ENCODE assay signal across 8 mouse cellular contexts in the genomic region with DNA sequence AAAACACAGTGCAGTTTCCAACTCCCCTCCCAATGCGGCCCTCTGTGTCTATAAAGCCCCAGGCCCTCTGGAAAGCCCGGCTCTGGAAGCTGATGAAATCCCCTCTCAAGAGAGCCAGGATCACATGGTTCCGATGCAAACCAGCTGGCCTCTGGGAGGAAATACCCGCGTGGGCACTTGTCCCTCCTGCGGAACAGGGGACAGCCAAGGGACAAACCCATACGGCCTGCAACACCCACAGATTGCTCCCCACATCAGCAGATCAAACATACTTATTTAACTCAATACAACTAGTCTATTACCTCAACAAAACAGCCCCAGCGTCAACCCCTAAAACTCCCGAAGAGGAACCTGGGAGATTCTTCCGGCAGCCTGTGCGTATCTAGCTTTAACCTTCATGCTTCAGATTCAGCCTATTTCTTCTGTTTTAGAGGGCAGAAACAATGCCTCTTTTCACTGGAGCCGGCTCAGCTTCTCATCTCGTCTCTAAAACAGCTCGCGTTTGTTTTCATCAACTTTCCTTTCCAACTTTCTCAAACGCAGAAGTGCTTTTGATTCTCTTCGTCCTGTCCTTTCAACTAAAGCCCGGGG. TPM values are rescaled to one million over a fixed set of nuclear protein-coding genes. Genes with fewer than 3 reads are reported as not detected.
A peak's percentile ranks its signal among the peaks of the same experiment; 100 is the strongest.
DNase-seq lines count a peak whose midpoint lies in the region; ATAC-seq and TF ChIP-seq lines count a peak whose summit lies in the region.

No protein-coding gene starts in this region.

- peak overlapping the region; percentile 85 for H3K4me3 ChIP-seq in spleen, adult 2 months (ENCODE audit: extremely low read depth, insufficient read depth, insufficient read length)
- H3K4me3 ChIP-seq in forebrain, embryonic 11.5 days (ENCODE audit: low read depth, low read length): peak overlapping the region; percentile 61
- H3K4me3 ChIP-seq in hindbrain, embryonic 15.5 days: peak overlapping the region; percentile 51
- H3K4me3 ChIP-seq in lung, postnatal 0 days (ENCODE audit: low read depth, low read length): peak overlapping the region; percentile 51
- peak overlapping the region; percentile 61 for H3K4me3 ChIP-seq in stomach, embryonic 15.5 days (replicated peaks)

- TF ChIP-seq CTCF in spleen, adult 2 months (IDR thresholded peaks at IDR 0.05; ENCODE audit: extremely low read depth, insufficient read depth, insufficient read length, insufficient replicate concordance): no peak
- no peak for TF ChIP-seq CTCF in lung, postnatal 0 days (IDR thresholded peaks at IDR 0.05)

- intact Hi-C loops in left cerebral cortex, postnatal 36 days (cut with DNase I): loop anchor here (2.0 kb wide), 1 partner anchor 41 kb away; no protein-coding TSS in a partner anchor

- no peak for ATAC-seq in forebrain, embryonic 11.5 days (replicated peaks; ENCODE audit: low FRiP score)
- ATAC-seq in hindbrain, embryonic 15.5 days (ENCODE audit: low FRiP score, low read depth): no peak
- peak; percentile 13 for ATAC-seq in lung, postnatal 0 days
- ATAC-seq in stomach, embryonic 15.5 days (ENCODE audit: insufficient read depth, low FRiP score, low read depth): no peak

- peak overlapping the region; percentile 68 for H3K9ac ChIP-seq in forebrain, embryonic 11.5 days (ENCODE audit: low read length)
- peak overlapping the region; percentile 55 for H3K9ac ChIP-seq in hindbrain, embryonic 15.5 days
- H3K9ac ChIP-seq in lung, postnatal 0 days (replicated peaks; ENCODE audit: low read depth): 0 out of 2 replicates have a peak overlapping the region, but pooled peaks have one; percentile 0
- H3K9ac ChIP-seq in stomach, embryonic 15.5 days: no peak overlapping the region

- peak overlapping the region; percentile 85 for H3K4me2 ChIP-seq in forebrain, embryonic 11.5 days (ENCODE audit: low read depth, low read length, severe bottlenecking)
- peak overlapping the region; percentile 97 for H3K4me2 ChIP-seq in hindbrain, embryonic 15.5 days
- H3K4me2 ChIP-seq in lung, postnatal 0 days (replicated peaks; ENCODE audit: low read depth, low read length): peak overlapping the region; percentile 81
- peak overlapping the region; percentile 99 for H3K4me2 ChIP-seq in stomach, embryonic 15.5 days

- no peaks in the 10 kb centered on the region for H3K27me3 ChIP-seq in spleen, adult 2 months (ENCODE audit: control insufficient read depth, insufficient read depth, low read length)
- no peaks in the 10 kb centered on the region for H3K27me3 ChIP-seq in forebrain, embryonic 11.5 days (ENCODE audit: control insufficient read depth, insufficient read depth, low read length)
- 0 out of 2 replicates have a peak, but pooled peaks cover 2% of the 10 kb centered on the region for H3K27me3 ChIP-seq in hindbrain, embryonic 15.5 days
- no peaks in the 10 kb centered on the region for H3K27me3 ChIP-seq in lung, postnatal 0 days (replicated peaks; ENCODE audit: insufficient read depth, low read length)
- H3K27me3 ChIP-seq in stomach, embryonic 15.5 days (replicated peaks): no peaks in the 10 kb centered on the region

- H3K27ac ChIP-seq in spleen, adult 2 months (ENCODE audit: insufficient read depth, low read length): peak overlapping the region; percentile 70
- no peak overlapping the region for H3K27ac ChIP-seq in forebrain, embryonic 11.5 days (ENCODE audit: low read depth, low read length)
- H3K27ac ChIP-seq in hindbrain, embryonic 15.5 days (replicated peaks): peak overlapping the region; percentile 69
- peak overlapping the region; percentile 27 for H3K27ac ChIP-seq in lung, postnatal 0 days (ENCODE audit: low read length)
- H3K27ac ChIP-seq in stomach, embryonic 15.5 days: peak overlapping the region; percentile 63

- TF ChIP-seq EP300 in lung, postnatal 0 days (IDR thresholded peaks at IDR 0.05): no peak

- WGBS in spleen, adult 2 months: 4% methylated on average over 18 of the region's 18 CpGs
- WGBS in forebrain, embryonic 11.5 days: 1% methylated on average over 18 of the region's 18 CpGs
- 2% methylated on average over 18 of the region's 18 CpGs for WGBS in hindbrain, embryonic 15.5 days
- WGBS in lung, postnatal 0 days: 1% methylated on average over 18 of the region's 18 CpGs
- WGBS in stomach, embryonic 15.5 days: 2% methylated on average over 18 of the region's 18 CpGs

- no peaks in the 10 kb centered on the region for H3K36me3 ChIP-seq in spleen, adult 2 months (ENCODE audit: control insufficient read depth, insufficient read depth, low read length)
- H3K36me3 ChIP-seq in forebrain, embryonic 11.5 days (ENCODE audit: control insufficient read depth, insufficient read depth, low read length): no peaks in the 10 kb centered on the region
- no peaks in the 10 kb centered on the region for H3K36me3 ChIP-seq in hindbrain, embryonic 15.5 days
- no peaks in the 10 kb centered on the region for H3K36me3 ChIP-seq in lung, postnatal 0 days (ENCODE audit: insufficient read depth, low read length)
- no peaks in the 10 kb centered on the region for H3K36me3 ChIP-seq in stomach, embryonic 15.5 days

- no peak for TF ChIP-seq POLR2A in spleen, adult 2 months (IDR thresholded peaks at IDR 0.05; ENCODE audit: low read depth, low read length)

- H3K9me3 ChIP-seq in forebrain, embryonic 11.5 days (ENCODE audit: control insufficient read depth, low read length): no peaks in the 10 kb centered on the region
- H3K9me3 ChIP-seq in hindbrain, embryonic 15.5 days: no peaks in the 10 kb centered on the region
- H3K9me3 ChIP-seq in lung, postnatal 0 days (ENCODE audit: low read length): no peaks in the 10 kb centered on the region
- no peaks in the 10 kb centered on the region for H3K9me3 ChIP-seq in stomach, embryonic 15.5 days

- no peak for DNase-seq in spleen, adult 2 months (ENCODE audit: low read depth in 1 of 2, low spot score in 2 of 2)
- DNase-seq in spleen, postnatal 4 days (ENCODE audit: low spot score in 2 of 2): no peak
- DNase-seq in forebrain, embryonic 11.5 days (ENCODE audit: low spot score): peak; percentile 59
- DNase-seq in lung, postnatal 0 days (ENCODE audit: low spot score): peak; percentile 76
- DNase-seq in adrenal gland, adult 2 months: no peak
- no peak for DNase-seq in left cerebral cortex, postnatal 36 days (ENCODE audit: low spot score in 2 of 2)

- H3K4me1 ChIP-seq in spleen, adult 2 months (ENCODE audit: control insufficient read depth, insufficient read depth, insufficient read length): peaks cover 32% of the 10 kb centered on the region
- peaks cover 15% of the 10 kb centered on the region for H3K4me1 ChIP-seq in forebrain, embryonic 11.5 days (replicated peaks; ENCODE audit: control insufficient read depth, insufficient read depth, low read length)
- peaks cover 36% of the 10 kb centered on the region for H3K4me1 ChIP-seq in hindbrain, embryonic 15.5 days (replicated peaks)
- peaks cover 14% of the 10 kb centered on the region for H3K4me1 ChIP-seq in lung, postnatal 0 days (ENCODE audit: insufficient read depth, low read depth, low read length)
- peaks cover 30% of the 10 kb centered on the region for H3K4me1 ChIP-seq in stomach, embryonic 15.5 days

RNA-seq across cellular contexts. Expression of a gene that starts 6.3 kb away (rescaled TPM):
- polyA plus RNA-seq in spleen, adult 2 months (2012; rRNA removed): 94.1 and 100 TPM in 2 replicates
- 18.8 and 21.0 TPM in 2 replicates for polyA plus RNA-seq in forebrain, embryonic 11.5 days (2014; fragmentation: Nextera tagmentation; extraction: Ambion mirVana)
- polyA plus RNA-seq in hindbrain, embryonic 15.5 days (2015; fragmentation: Nextera tagmentation; extraction: Ambion mirVana): 6.6 and 7.2 TPM in 2 replicates
- 5.7 and 6.4 TPM in 2 replicates for polyA plus RNA-seq in lung, postnatal 0 days (2015; fragmentation: Nextera tagmentation; extraction: Ambion mirVana)
- polyA plus RNA-seq in stomach, embryonic 15.5 days (2015; fragmentation: Nextera tagmentation; extraction: Ambion mirVana): 6.7 and 7.0 TPM in 2 replicates
- total RNA-seq in adrenal gland, adult 2 months (2021): 1 to 10 TPM; 3.9 to 4.7 TPM
- polyA plus RNA-seq in adrenal gland, adult 2 months (2012; rRNA removed): 5.1 and 5.6 TPM in 2 replicates
- 1 to 10 TPM; 2.5 to 4.4 TPM for total RNA-seq in left cerebral cortex, postnatal 36 days (2021)

RNA-seq across cellular contexts. Expression of a gene that starts 47.2 kb away (rescaled TPM):
- not detected in 2 replicates for polyA plus RNA-seq in spleen, adult 2 months (2012; rRNA removed)
- polyA plus RNA-seq in forebrain, embryonic 11.5 days (2014; fragmentation: Nextera tagmentation; extraction: Ambion mirVana): not detected in 2 replicates
- not detected in 2 replicates for polyA plus RNA-seq in hindbrain, embryonic 15.5 days (2015; fragmentation: Nextera tagmentation; extraction: Ambion mirVana)
- polyA plus RNA-seq in lung, postnatal 0 days (2015; fragmentation: Nextera tagmentation; extraction: Ambion mirVana): 0.21 and 0.46 TPM in 2 replicates
- polyA plus RNA-seq in stomach, embryonic 15.5 days (2015; fragmentation: Nextera tagmentation; extraction: Ambion mirVana): not detected in 2 replicates
- 1 to 10 TPM; 3.9 to 8.2 TPM for total RNA-seq in adrenal gland, adult 2 months (2021)
- polyA plus RNA-seq in adrenal gland, adult 2 months (2012; rRNA removed): 0.51 and 1.1 TPM in 2 replicates
- total RNA-seq in left cerebral cortex, postnatal 36 days (2021): not detected

RNA-seq across cellular contexts. Expression of a gene that starts 53.5 kb away (rescaled TPM):
- polyA plus RNA-seq in spleen, adult 2 months (2012; rRNA removed): not detected in 2 replicates
- polyA plus RNA-seq in forebrain, embryonic 11.5 days (2014; fragmentation: Nextera tagmentation; extraction: Ambion mirVana): not detected in 2 replicates
- not detected in 2 replicates for polyA plus RNA-seq in hindbrain, embryonic 15.5 days (2015; fragmentation: Nextera tagmentation; extraction: Ambion mirVana)
- polyA plus RNA-seq in lung, postnatal 0 days (2015; fragmentation: Nextera tagmentation; extraction: Ambion mirVana): 0.21 TPM in 1 of 2 replicates, not detected in the other
- not detected in 2 replicates for polyA plus RNA-seq in stomach, embryonic 15.5 days (2015; fragmentation: Nextera tagmentation; extraction: Ambion mirVana)
- 10 to 100 TPM; 11.7 to 12.3 TPM for total RNA-seq in adrenal gland, adult 2 months (2021)
- 1.8 and 2.2 TPM in 2 replicates for polyA plus RNA-seq in adrenal gland, adult 2 months (2012; rRNA removed)
- total RNA-seq in left cerebral cortex, postnatal 36 days (2021): not detected

Comparison
In these comparisons a context has a peak if more than half of its experiments do, and no peak if none do; other contexts are left out.
1. DNase-seq: peak in forebrain, embryonic 11.5 days (single experiment) and lung, postnatal 0 days (single experiment); none in spleen, adult 2 months (0 of 2), spleen, postnatal 4 days (0 of 2), adrenal gland, adult 2 months (single experiment) and left cerebral cortex, postnatal 36 days (0 of 2).
2. Peak in every context shown above with its lines, with median percentiles within 50 percentile points of each other: H3K4me3 ChIP-seq and H3K4me2 ChIP-seq.